Mouse (Mus musculus): ENCODE data around the gene Cotl1. TPM values are rescaled to one million over a fixed set of nuclear protein-coding genes. Genes with fewer than 3 reads are reported as not detected.

The Cotl1 gene
- polyA plus RNA-seq, 2 experiments: 147 to 212 TPM

DNA sequence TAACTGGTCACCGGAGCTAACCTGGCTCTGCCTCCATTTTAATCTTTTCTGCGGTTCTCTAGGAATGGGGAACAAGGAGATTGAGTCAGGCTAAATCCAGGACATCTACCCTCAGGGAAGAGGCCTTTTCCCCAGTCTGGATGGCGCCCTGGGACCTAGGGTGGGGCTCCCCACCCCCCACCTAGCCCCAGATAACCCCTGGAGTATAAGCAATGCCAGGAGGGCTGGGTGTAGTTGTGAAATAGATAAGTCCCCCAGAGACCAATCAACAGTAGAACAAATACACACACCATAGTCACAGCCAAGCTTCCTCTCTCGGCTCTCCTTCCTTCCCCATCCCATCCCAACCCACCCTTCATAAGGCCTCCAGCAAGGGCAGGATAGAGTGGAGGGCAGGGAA, 32.7 kb downstream of the Cotl1 start:
- WGBS: 80% methylated on average over 4 of the region's 4 CpGs
- Histone ChIP-seq H3K9me3 (ENCODE audit: control insufficient read depth, low read length) (no peaks in the 10 kb centered on the region), H3K4me1 (ENCODE audit: control insufficient read depth, insufficient read depth, low read length) (no peaks in the 10 kb centered on the region), H3K27ac (replicated peaks; ENCODE audit: low read depth, low read length) (no peak overlapping the region), H3K9ac (ENCODE audit: low read depth, low read length, severe bottlenecking) (no peak overlapping the region), H3K27me3 (ENCODE audit: control insufficient read depth, insufficient read depth, low read length) (no peaks in the 10 kb centered on the region), H3K4me3 (replicated peaks; ENCODE audit: low read length) (no peak overlapping the region), H3K36me3 (ENCODE audit: control insufficient read depth, insufficient read depth, low read length) (0 out of 2 replicates have a peak, but pooled peaks cover 3% of the 10 kb centered on the region), H3K4me2 (replicated peaks; ENCODE audit: low read depth, low read length, severe bottlenecking) (no peak overlapping the region)
- TF ChIP-seq POLR2A (IDR thresholded peaks at IDR 0.05; ENCODE audit: borderline replicate concordance, extremely low read depth, insufficient read depth, insufficient read length): no peak
- DNase-seq (ENCODE audit: low spot score) (no peak), ATAC-seq (ENCODE audit: low FRiP score, low read depth) (no peak)

DNA sequence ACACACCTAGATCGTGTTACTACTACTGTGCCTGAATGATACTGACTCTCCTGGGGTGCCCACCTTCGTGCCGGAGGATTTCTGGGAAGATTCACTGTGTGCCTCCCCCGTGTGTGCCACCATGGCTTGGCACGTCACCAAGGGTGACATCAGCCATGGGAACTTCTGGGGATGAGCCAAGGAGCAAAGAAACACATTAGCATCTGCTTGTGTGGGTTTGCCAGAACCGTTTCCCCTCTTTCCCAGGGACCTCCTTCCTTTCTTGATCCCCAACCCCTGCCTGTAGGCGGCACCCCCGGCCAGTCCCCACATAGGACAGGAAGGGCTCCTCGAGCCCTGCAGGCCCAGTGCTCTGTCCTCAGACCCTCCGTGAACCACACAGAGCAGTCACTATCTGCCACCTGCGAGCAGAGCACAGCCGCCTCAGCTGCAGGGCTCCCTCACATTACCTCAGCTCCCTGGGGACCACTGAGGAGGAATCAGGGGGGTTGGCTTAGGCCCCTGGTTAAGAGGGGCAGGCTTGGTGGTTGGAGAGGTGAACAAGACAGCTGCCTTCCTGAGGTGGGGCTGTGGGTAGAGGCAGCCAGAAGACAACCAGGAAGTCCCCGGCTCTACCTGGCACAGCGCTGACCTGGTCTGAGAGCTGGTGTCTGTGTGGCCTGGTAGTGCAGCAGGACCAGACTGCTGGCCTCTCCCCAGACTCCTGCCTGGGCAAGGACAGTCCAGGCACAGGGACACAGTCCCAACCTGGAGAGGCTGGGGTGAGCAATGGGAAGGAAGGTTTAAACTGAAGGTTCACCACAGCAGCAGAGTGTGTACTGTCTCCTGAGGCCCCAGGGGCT, 33.7 kb downstream of the Cotl1 start:
- H3K4me2 ChIP-seq (replicated peaks; ENCODE audit: low read depth, low read length, severe bottlenecking): no peak overlapping the region
- WGBS: 71% methylated on average over 14 of the region's 14 CpGs
- ATAC-seq (ENCODE audit: low FRiP score, low read depth) (no peak), DNase-seq (ENCODE audit: low spot score) (no peak)
- no peaks in the 10 kb centered on the region for H3K27me3 ChIP-seq (ENCODE audit: control insufficient read depth, insufficient read depth, low read length)
- 0 out of 2 replicates have a peak, but pooled peaks cover 3% of the 10 kb centered on the region for H3K36me3 ChIP-seq (ENCODE audit: control insufficient read depth, insufficient read depth, low read length)
- TF ChIP-seq POLR2A (IDR thresholded peaks at IDR 0.05; ENCODE audit: borderline replicate concordance, extremely low read depth, insufficient read depth, insufficient read length): no peak
- H3K9ac ChIP-seq (ENCODE audit: low read depth, low read length, severe bottlenecking): no peak overlapping the region
- no peaks in the 10 kb centered on the region for H3K4me1 ChIP-seq (ENCODE audit: control insufficient read depth, insufficient read depth, low read length)
- no peak overlapping the region for H3K4me3 ChIP-seq (replicated peaks; ENCODE audit: low read length)
- no peaks in the 10 kb centered on the region for H3K9me3 ChIP-seq (ENCODE audit: control insufficient read depth, low read length)
- H3K27ac ChIP-seq (replicated peaks; ENCODE audit: low read depth, low read length): no peak overlapping the region

DNA sequence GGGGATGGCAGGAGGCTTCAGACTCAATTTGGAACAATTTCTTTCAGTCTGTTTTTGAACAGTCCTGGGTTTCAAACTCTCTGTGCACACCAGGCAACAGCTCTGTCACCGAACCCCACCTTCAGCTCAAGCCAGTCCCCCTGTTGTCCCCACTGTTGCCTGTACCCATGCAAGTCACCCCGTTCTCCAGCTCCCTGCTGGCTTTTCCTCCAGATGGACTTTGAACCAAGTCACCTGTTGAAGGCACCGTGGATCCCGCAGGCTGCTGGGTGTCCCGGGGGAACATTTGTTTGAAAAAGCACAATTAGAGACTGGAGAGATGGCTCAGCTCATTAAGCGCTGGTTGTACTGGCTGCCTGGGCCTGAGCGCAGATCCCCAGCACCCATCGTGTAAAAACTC, 35.1 kb downstream of the Cotl1 start:
- 0 out of 2 replicates have a peak, but pooled peaks cover 3% of the 10 kb centered on the region for H3K36me3 ChIP-seq (ENCODE audit: control insufficient read depth, insufficient read depth, low read length)
- H3K27ac ChIP-seq (replicated peaks; ENCODE audit: low read depth, low read length): no peak overlapping the region
- ATAC-seq (ENCODE audit: low FRiP score, low read depth): no peak
- H3K4me3 ChIP-seq (replicated peaks; ENCODE audit: low read length): no peak overlapping the region
- H3K4me1 ChIP-seq (ENCODE audit: control insufficient read depth, insufficient read depth, low read length): 0 out of 2 replicates have a peak, but pooled peaks cover 2% of the 10 kb centered on the region
- TF ChIP-seq POLR2A (IDR thresholded peaks at IDR 0.05; ENCODE audit: borderline replicate concordance, extremely low read depth, insufficient read depth, insufficient read length): no peak
- no peak overlapping the region for H3K9ac ChIP-seq (ENCODE audit: low read depth, low read length, severe bottlenecking)
- no peaks in the 10 kb centered on the region for H3K9me3 ChIP-seq (ENCODE audit: control insufficient read depth, low read length)
- DNase-seq (ENCODE audit: low spot score): no peak
- no peak overlapping the region for H3K4me2 ChIP-seq (replicated peaks; ENCODE audit: low read depth, low read length, severe bottlenecking)
- H3K27me3 ChIP-seq (ENCODE audit: control insufficient read depth, insufficient read depth, low read length): no peaks in the 10 kb centered on the region
- 69% methylated on average over 8 of the region's 8 CpGs for WGBS

DNA sequence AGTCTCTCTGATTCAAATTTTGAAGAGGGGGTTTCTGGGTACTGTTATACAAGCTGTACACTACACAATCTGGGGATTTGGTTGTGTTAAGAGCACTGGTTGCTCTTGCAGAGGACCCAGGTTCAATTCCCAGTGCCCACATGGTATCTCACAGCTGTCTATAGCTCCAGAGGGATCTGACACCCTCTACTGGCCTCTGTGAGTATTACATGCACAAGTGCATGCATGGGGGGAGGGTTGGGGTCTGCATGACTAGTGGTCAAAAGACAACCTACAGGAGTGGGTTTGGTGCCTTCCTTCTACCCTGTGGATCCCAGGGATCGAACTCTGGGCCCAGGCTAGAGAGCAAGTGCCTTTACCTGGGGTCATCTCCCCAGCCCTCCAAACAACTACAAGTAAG, 37.8 kb downstream of the Cotl1 start:
- H3K27ac ChIP-seq (replicated peaks; ENCODE audit: low read depth, low read length): no peak overlapping the region
- no peak overlapping the region for H3K4me3 ChIP-seq (replicated peaks; ENCODE audit: low read length)
- no peak for DNase-seq (ENCODE audit: low spot score)
- H3K4me2 ChIP-seq (replicated peaks; ENCODE audit: low read depth, low read length, severe bottlenecking): no peak overlapping the region
- no peak for ATAC-seq (ENCODE audit: low FRiP score, low read depth)
- no peaks in the 10 kb centered on the region for H3K27me3 ChIP-seq (ENCODE audit: control insufficient read depth, insufficient read depth, low read length)
- 88% methylated on average over 1 of the region's 1 CpGs for WGBS
- H3K36me3 ChIP-seq (ENCODE audit: control insufficient read depth, insufficient read depth, low read length): no peaks in the 10 kb centered on the region
- no peak overlapping the region for H3K9ac ChIP-seq (ENCODE audit: low read depth, low read length, severe bottlenecking)
- TF ChIP-seq POLR2A (IDR thresholded peaks at IDR 0.05; ENCODE audit: borderline replicate concordance, extremely low read depth, insufficient read depth, insufficient read length): no peak
- H3K9me3 ChIP-seq (ENCODE audit: control insufficient read depth, low read length): no peaks in the 10 kb centered on the region
- H3K4me1 ChIP-seq (ENCODE audit: control insufficient read depth, insufficient read depth, low read length): peaks cover 16% of the 10 kb centered on the region

DNA sequence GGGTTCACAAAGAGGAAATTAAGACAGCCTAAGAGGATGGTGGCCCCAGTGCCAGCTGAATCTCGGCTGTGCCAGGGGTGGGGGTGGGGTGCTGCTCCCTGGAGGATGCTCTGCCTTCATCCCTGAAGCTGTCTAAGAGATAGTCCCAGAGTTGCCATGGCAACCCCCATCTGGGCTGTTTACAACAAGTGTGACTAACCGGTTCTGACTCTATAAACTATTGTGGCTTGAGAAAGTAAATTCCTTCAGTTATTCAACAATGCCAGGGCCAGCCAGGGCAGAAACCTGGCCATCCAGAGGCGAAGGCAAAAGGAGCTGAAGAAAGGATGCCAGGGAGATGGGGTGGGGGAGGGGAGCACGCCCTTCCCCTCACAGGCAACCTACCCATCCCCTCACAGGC, 39.2 kb downstream of the Cotl1 start:
- Histone ChIP-seq H3K9me3 (ENCODE audit: control insufficient read depth, low read length) (no peaks in the 10 kb centered on the region), H3K4me3 (replicated peaks; ENCODE audit: low read length) (no peak overlapping the region), H3K36me3 (ENCODE audit: control insufficient read depth, insufficient read depth, low read length) (no peaks in the 10 kb centered on the region), H3K9ac (ENCODE audit: low read depth, low read length, severe bottlenecking) (no peak overlapping the region), H3K4me2 (replicated peaks; ENCODE audit: low read depth, low read length, severe bottlenecking) (no peak overlapping the region), H3K27me3 (ENCODE audit: control insufficient read depth, insufficient read depth, low read length) (no peaks in the 10 kb centered on the region), H3K4me1 (ENCODE audit: control insufficient read depth, insufficient read depth, low read length) (peaks cover 16% of the 10 kb centered on the region), H3K27ac (replicated peaks; ENCODE audit: low read depth, low read length) (no peak overlapping the region)
- ATAC-seq (ENCODE audit: low FRiP score, low read depth): no peak
- TF ChIP-seq POLR2A (IDR thresholded peaks at IDR 0.05; ENCODE audit: borderline replicate concordance, extremely low read depth, insufficient read depth, insufficient read length): no peak
- no peak for DNase-seq (ENCODE audit: low spot score)
- WGBS: 15% methylated on average over 4 of the region's 4 CpGs

All from limb, embryonic 14.5 days (tissue).